Mouse (Mus musculus) MEL (cell line): Measurements from ENCODE around the gene Cntn2.

ENCODE experiments used
- CHD2 ChIP-seq: IDR thresholded peaks from 2 replicates; pipeline ENCODE4 v1.6.1; 2011; ENCODE audit warnings: low read length, improper control_type of control experiment
- EP300 ChIP-seq, 2 experiments: IDR thresholded peaks; 2 replicates each; pipeline ENCODE4 v1.6.1; 2011; ENCODE audit warnings: improper control_type of control experiment in 2 of 2, low read length in 2 of 2, low read depth in 1 of 2, mild to moderate bottlenecking in 1 of 2
- POLR2A ChIP-seq, 2 experiments: IDR thresholded peaks; 2 replicates each; pipeline ENCODE4 v1.6.1; 2011 to 2012; ENCODE audit warnings: low read length in 2 of 2, mild to moderate bottlenecking in 2 of 2, control low read depth in 1 of 2, improper control_type of control experiment in 1 of 2, low read depth in 1 of 2, moderate library complexity in 1 of 2; ENCODE audit not compliant: control insufficient read depth in 1 of 2, insufficient read depth in 1 of 2, poor library complexity in 1 of 2
- ZC3H11A ChIP-seq: IDR thresholded peaks from 2 replicates; pipeline ENCODE4 v1.6.1; 2012; ENCODE audit warnings: low read depth, mild to moderate bottlenecking, inconsistent platforms, low read length, improper control_type of control experiment

GRCm38 (mm10) chr1:132567336-132568125 lies 24.5 kb upstream of the Cntn2 start:
- TF ChIP-seq EP300 (IDR thresholded peaks at IDR 0.05; ENCODE audit: low read depth in 1 of 2, low read length in 2 of 2): no peak
- TF ChIP-seq ZC3H11A: no peak
- no peak for TF ChIP-seq CHD2
- no peak for TF ChIP-seq POLR2A (IDR thresholded peaks at IDR 0.05; ENCODE audit: control insufficient read depth in 1 of 2, insufficient read depth in 1 of 2, low read depth in 1 of 2, low read length in 2 of 2, poor library complexity in 1 of 2)
